Mouse (Mus musculus) kidney, adult 2 months (tissue): ENCODE data around the gene Aqp5. TPM values are rescaled to one million over a fixed set of nuclear protein-coding genes. Genes with fewer than 3 reads are reported as not detected.

Source experiments
- DNase-seq: peaks from one replicate; pipeline ENCODE4 v3.0.0; 2021
- H3K27ac ChIP-seq: fragments of 200-500 bp; 2 replicates; pipeline ENCODE4 v1.5.1; 2012; ENCODE audit warnings: low read depth, low read length, control low read depth, inconsistent platforms; ENCODE audit not compliant: insufficient read depth
- H3K27me3 ChIP-seq: fragments of 200-500 bp; replicated peaks from 2 replicates; pipeline ENCODE4 v1.6.1; 2012; ENCODE audit warnings: mild to moderate bottlenecking, moderate library complexity, low read length, inconsistent platforms; ENCODE audit not compliant: control insufficient read depth, insufficient read depth
- H3K36me3 ChIP-seq: fragments of 200-500 bp; 2 replicates; pipeline ENCODE4 v1.6.1; 2012; ENCODE audit warnings: mild to moderate bottlenecking, moderate library complexity, low read length, inconsistent platforms; ENCODE audit not compliant: control insufficient read depth, insufficient read depth
- H3K4me1 ChIP-seq: fragments of 200-500 bp; 2 replicates; pipeline ENCODE4 v1.6.1; 2011; ENCODE audit warnings: low read length; ENCODE audit not compliant: control insufficient read depth, insufficient read depth
- H3K4me3 ChIP-seq: fragments of 200-500 bp; 2 replicates; pipeline ENCODE4 v1.5.1; 2011; ENCODE audit warnings: mild to moderate bottlenecking, low read depth, low read length, control low read depth; ENCODE audit not compliant: insufficient read depth
- CTCF ChIP-seq: fragments of 200-500 bp; conservative IDR thresholded peaks from 2 replicates; pipeline ENCODE4 v1.5.1; 2011; ENCODE audit warnings: low read depth, mild to moderate bottlenecking, control low read depth, low read length, moderate library complexity, mixed read lengths; ENCODE audit not compliant: insufficient read depth, insufficient read length
- POLR2A ChIP-seq: fragments of 200-500 bp; IDR thresholded peaks from one replicate; pipeline ENCODE4 v1.6.1; 2011; ENCODE audit warnings: low read depth, low read length, control low read depth
- WGBS: fragments of 180-500 bp; shearing (Covaris S2); methylation state at CpG from one replicate; pipeline ENCODE4 v1.1.7; 2018; 5-methylcytosine and 5-hydroxymethylcytosine counted together
- polyA plus RNA-seq: library from polyadenylated mRNA; depleted of rRNA; stranded (reverse); fragments of >200 nt; gene quantifications from 2 replicates; pipeline ENCODE4 v1.2.3, GENCODE M21; 2012

The Aqp5 gene
- polyA plus RNA-seq, 1 experiment, result 0.66 TPM

DNA sequence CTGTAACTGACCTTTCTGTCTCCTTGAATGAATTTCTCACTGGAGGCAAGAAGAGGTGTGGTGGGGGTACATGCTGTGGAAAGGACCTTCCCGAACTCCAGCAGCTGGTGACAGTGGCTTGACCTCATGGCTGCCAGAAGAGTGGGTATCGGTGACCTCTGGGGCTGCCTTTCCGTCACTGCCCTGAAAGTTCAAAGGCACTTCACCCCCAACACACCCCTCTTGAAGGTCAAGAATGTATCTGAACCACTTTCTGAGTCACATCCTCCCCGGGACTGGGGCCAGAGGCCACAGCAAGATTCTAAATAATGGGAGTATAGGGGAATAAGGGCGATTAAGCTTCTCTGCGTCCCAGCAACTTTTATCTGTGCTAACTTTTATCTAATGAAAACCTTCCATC is 4.8 kb upstream of the Aqp5 start:
- WGBS, result 89% methylated on average over 6 of the region's 6 CpGs
- TF ChIP-seq CTCF, result no peak
- TF ChIP-seq POLR2A, result no peak
- H3K4me3 ChIP-seq, result no peak overlapping the region
- H3K27ac ChIP-seq, result no peak overlapping the region
- no peak for DNase-seq
- H3K36me3 ChIP-seq, result no peaks in the 10 kb centered on the region
- no peaks in the 10 kb centered on the region for H3K27me3 ChIP-seq
- peaks cover 7% of the 10 kb centered on the region for H3K4me1 ChIP-seq

DNA sequence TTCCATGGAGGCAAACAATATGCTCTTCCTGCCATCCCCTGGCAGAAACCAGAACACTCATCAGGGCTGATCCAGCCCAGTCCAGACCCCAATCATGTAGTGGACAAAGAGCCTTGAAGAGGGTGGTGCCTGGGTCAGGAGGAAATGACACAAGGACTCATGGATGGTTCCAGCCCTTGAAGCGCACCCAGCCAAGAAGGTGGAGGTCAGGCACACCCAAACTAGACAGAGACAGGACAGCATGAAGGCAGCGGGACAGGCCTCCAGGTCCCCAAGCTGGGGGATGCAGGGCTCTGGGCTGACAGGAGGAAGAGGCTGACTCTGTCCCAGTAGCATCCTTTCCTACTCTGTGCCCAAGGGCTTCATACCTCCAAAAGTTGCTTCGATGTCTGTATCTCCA is 4.1 kb upstream of the Aqp5 start:
- H3K27ac ChIP-seq, result no peak overlapping the region
- no peaks in the 10 kb centered on the region for H3K27me3 ChIP-seq
- H3K4me1 ChIP-seq, result peaks cover 7% of the 10 kb centered on the region
- DNase-seq, result peak; percentile 12
- H3K4me3 ChIP-seq, result no peak overlapping the region
- H3K36me3 ChIP-seq, result no peaks in the 10 kb centered on the region
- 89% methylated on average over 3 of the region's 3 CpGs for WGBS
- no peak for TF ChIP-seq CTCF
- peak; percentile 57 for TF ChIP-seq POLR2A

DNA sequence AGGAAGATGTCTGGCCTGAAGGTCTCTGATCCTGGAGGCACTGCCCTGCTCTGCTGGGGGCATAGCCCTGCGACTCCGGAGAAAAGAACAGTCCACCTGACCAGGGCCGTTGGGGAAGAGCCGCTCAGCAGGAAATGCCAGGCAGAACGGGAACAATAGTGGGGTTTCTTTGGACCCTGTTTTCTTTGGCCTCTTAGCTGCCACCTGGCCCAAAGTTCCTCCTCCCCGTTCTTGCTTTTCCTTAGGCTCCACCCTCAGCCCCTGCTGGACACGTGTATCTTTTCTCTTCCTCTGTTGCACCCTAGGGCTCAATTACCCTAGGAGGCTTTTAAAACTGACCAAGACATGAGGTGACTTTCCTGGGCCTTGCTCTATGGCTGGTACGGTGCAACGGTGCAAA is 1.3 kb upstream of the Aqp5 start:
- 23% methylated on average over 9 of the region's 9 CpGs for WGBS
- peaks cover 4% of the 10 kb centered on the region for H3K4me1 ChIP-seq
- TF ChIP-seq POLR2A (no peak), CTCF (no peak)
- no peaks in the 10 kb centered on the region for H3K27me3 ChIP-seq
- H3K4me3 ChIP-seq, result no peak overlapping the region
- DNase-seq, result no peak
- H3K27ac ChIP-seq, result no peak overlapping the region
- no peaks in the 10 kb centered on the region for H3K36me3 ChIP-seq

DNA sequence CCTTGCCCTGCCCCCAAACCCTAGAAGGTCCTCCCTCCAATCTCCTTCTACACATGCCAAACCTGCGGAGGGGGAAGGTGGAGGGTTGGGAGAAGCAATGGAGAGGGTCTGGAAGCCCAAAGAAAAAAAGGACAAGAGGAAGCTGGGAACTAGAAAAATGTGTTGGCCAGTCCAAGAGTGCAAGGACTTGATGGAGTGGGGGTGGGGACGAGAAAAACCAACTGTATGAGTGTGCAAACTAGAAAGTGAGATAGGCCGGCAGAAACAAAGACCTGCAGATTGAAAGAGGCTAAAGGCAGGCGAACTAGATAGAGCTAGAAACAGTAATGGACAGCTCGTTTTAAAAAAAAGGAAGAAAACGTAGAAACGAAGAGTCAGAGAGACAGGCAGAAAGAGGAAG is 878 bp upstream of the Aqp5 start:
- H3K27me3 ChIP-seq, result no peaks in the 10 kb centered on the region

GRCm38 (mm10) chr15:99592177-99592576 is 1.6 kb downstream of the Aqp5 start:
- 67% methylated on average over 8 of the region's 8 CpGs for whole genome bisulfite sequencing
- no peaks in the 10 kb centered on the region for H3K36me3 ChIP-seq
- no peaks in the 10 kb centered on the region for H3K27me3 ChIP-seq
- TF ChIP-seq POLR2A (no peak), CTCF (no peak)
- H3K27ac ChIP-seq, result no peak overlapping the region
- H3K4me3 ChIP-seq, result no peak overlapping the region
- H3K4me1 ChIP-seq, result no peaks in the 10 kb centered on the region
- DNase-seq, result no peak

More for the DNA sequence above, 878 bp upstream of the Aqp5 start:
- Histone ChIP-seq H3K4me3 (no peak overlapping the region), H3K4me1 (no peaks in the 10 kb centered on the region), H3K27ac (no peak overlapping the region), H3K36me3 (no peaks in the 10 kb centered on the region)
- DNase-seq, result no peak
- WGBS, result 51% methylated on average over 7 of the region's 7 CpGs
- TF ChIP-seq POLR2A, result no peak
- no peak for TF ChIP-seq CTCF

- DNase-seq, result no peak
- H3K36me3 ChIP-seq, result no peaks in the 10 kb centered on the region
- no peaks in the 10 kb centered on the region for H3K4me1 ChIP-seq
- 77% methylated on average over 5 of the region's 5 CpGs for WGBS
- no peak overlapping the region for H3K4me3 ChIP-seq
- H3K27me3 ChIP-seq, result no peaks in the 10 kb centered on the region
- H3K27ac ChIP-seq, result no peak overlapping the region
- TF ChIP-seq POLR2A, result no peak
- no peak for TF ChIP-seq CTCF
Observed at GRCm38 (mm10) chr15:99592877-99593276, 2.3 kb downstream of the Aqp5 start.

- H3K27me3 ChIP-seq, result no peaks in the 10 kb centered on the region
Observed at GRCm38 (mm10) chr15:99594951-99595350, 4.4 kb downstream of the Aqp5 start.

More at GRCm38 (mm10) chr15:99594951-99595350, 4.4 kb downstream of the Aqp5 start:
- 80% methylated on average over 10 of the region's 10 CpGs for WGBS
- H3K4me1 ChIP-seq, result no peaks in the 10 kb centered on the region
- no peak overlapping the region for H3K27ac ChIP-seq
- no peak overlapping the region for H3K4me3 ChIP-seq
- no peaks in the 10 kb centered on the region for H3K36me3 ChIP-seq
- no peak for TF ChIP-seq POLR2A
- TF ChIP-seq CTCF, result no peak
- no peak for DNase-seq
